Mouse (Mus musculus) small intestine, adult 2 months (tissue): ENCODE measurements around the gene BC107364. TPM values are rescaled to one million over a fixed set of nuclear protein-coding genes. Genes with fewer than 3 reads are reported as not detected.
A peak's percentile ranks its signal among the peaks of the same experiment; 100 is the strongest.
"Not testable (repeated sequence)": the region's sequence is repeated elsewhere in the genome, so short reads cannot be mapped to it uniquely, and the experiment has no call there.

Experiments
- H3K27ac ChIP-seq: fragments of 200-500 bp; 2 replicates; pipeline ENCODE4 v1.5.1; 2012; ENCODE audit warnings: low read depth, low read length, control low read depth, inconsistent platforms; ENCODE audit not compliant: insufficient read depth
- H3K27me3 ChIP-seq: fragments of 200-500 bp; 2 replicates; pipeline ENCODE4 v1.6.1; 2012; ENCODE audit warnings: mild to moderate bottlenecking, moderate library complexity, low read length, inconsistent platforms; ENCODE audit not compliant: control insufficient read depth, insufficient read depth
- H3K36me3 ChIP-seq: fragments of 200-500 bp; 2 replicates; pipeline ENCODE4 v1.6.1; 2012; ENCODE audit warnings: mild to moderate bottlenecking, low read length, control low read depth, inconsistent platforms; ENCODE audit not compliant: control insufficient read depth, insufficient read depth
- H3K4me1 ChIP-seq: fragments of 200-500 bp; 2 replicates; pipeline ENCODE4 v1.6.1; 2012; ENCODE audit warnings: low read length, inconsistent platforms, mixed read lengths; ENCODE audit not compliant: control insufficient read depth, insufficient read depth, insufficient read length
- H3K4me3 ChIP-seq: fragments of 200-500 bp; 2 replicates; pipeline ENCODE4 v1.5.1; 2012; ENCODE audit warnings: low read depth, mild to moderate bottlenecking, control low read depth, inconsistent platforms, low read length, moderate library complexity
- CTCF ChIP-seq: fragments of 200-500 bp; IDR thresholded peaks from 2 replicates; pipeline ENCODE4 v1.5.1; 2012; ENCODE audit warnings: low read depth, mild to moderate bottlenecking, control low read depth, inconsistent platforms, low read length, moderate library complexity, mixed read lengths; ENCODE audit not compliant: insufficient replicate concordance, insufficient read length; ENCODE audit errors: extremely low read depth
- POLR2A ChIP-seq: fragments of 200-500 bp; IDR thresholded peaks from 2 replicates; pipeline ENCODE4 v1.6.1; 2012; ENCODE audit warnings: low read depth, mild to moderate bottlenecking, control low read depth, inconsistent platforms, low read length, moderate library complexity
- WGBS: fragments of 180-500 bp; shearing (Covaris S2); methylation state at CpG from one replicate; pipeline ENCODE4 v1.1.7; 2018; 5-methylcytosine and 5-hydroxymethylcytosine counted together
- polyA plus RNA-seq: library from polyadenylated mRNA; depleted of rRNA; stranded (reverse); fragments of >200 nt; gene quantifications from 2 replicates; pipeline ENCODE4 v1.2.3, GENCODE M21; 2012

The BC107364 gene
- polyA plus RNA-seq, 1 experiment: not detected

DNA sequence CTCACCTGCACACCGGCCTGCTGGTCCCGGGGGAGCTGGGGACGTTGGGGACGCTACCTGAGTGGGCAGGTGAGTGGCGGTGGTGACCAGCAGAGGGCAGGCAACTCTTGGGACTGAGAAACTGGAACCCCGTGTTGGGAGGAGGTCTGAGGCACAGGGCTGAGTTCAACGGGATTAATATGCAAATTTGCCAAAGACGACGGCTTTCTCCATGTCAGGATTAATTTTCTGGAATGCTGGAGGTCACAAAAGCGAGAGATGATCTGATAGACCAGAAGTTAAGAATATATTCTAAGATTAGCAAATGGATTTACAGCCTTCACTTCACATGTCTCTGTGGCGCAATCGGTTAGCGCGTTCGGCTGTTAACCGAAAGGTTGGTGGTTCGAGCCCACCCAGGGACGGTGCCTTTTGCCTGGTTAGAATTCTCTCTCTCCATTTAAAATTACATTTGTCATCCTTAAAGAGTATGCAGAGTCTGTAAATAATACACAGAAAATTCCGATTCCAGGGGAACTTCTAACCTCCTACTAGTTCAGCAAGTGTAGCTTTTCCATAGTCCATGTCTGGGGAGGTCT, 45.4 kb upstream of the BC107364 start:
- Histone ChIP-seq H3K4me1 (peaks cover 5% of the 10 kb centered on the region), H3K4me3 (peak overlapping the region; percentile 68), H3K27ac (no peak overlapping the region), H3K27me3 (no peaks in the 10 kb centered on the region), H3K36me3 (no peaks in the 10 kb centered on the region)
- under 1% methylated on average over 19 of the region's 19 CpGs for WGBS
- peak; percentile 76; the same call in 1 of the 2 replicates for TF ChIP-seq CTCF
- no peak for TF ChIP-seq POLR2A

DNA sequence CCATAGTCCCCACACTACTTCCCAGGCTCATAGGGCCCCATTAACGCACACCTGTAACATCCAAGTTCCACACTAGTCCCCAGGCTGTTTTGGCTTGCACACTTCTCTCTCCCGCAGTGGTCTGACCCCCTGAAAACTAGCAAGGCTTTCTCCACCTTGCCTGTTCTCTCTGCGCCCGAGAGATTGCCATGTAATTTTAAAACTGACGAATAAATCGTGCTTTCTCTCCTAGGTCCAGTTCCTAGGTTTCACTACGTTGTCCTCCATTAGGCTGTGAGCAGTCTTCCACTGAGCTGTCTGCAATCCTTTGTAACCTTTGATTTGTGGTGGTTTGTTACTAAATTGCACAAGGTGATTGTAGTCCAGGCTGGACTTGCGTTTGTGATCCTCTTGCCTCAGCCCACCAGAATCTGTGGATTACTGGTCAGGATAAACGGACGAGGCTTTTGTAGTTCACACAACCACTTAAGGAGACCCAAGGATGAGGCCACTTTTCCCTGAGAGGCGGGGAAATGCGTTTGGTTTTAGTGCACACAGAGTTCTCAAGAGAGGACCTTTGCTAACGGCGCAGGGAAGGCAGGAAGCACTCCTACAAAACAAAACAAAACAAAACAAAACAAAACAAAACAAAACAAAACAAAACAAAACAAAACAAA, 44.6 kb upstream of the BC107364 start:
- not testable (repeated sequence) for H3K4me1 ChIP-seq, H3K36me3 ChIP-seq, H3K27ac ChIP-seq, H3K27me3 ChIP-seq
- WGBS: 16% methylated on average over 14 of the region's 14 CpGs
- H3K4me3 ChIP-seq: peak overlapping the region; percentile 68

DNA sequence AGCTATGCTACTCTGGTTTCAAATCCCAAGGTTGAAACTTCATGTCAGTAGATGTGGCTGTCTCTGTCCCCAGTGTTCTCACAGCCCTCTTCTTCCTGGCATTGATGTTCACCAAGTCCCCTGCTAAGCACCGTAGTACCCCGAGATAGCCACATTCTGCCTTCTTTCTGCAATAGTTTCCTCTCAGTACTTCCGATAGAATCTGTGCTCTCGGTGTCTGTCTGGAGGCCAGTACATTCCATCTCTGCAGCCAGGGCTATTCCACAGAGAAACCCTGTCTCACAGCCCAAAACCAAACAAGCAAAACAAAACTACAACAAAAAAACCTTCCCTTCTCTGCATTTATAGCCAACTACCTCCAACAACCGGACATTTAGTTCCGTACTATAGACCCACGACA, 44.1 kb upstream of the BC107364 start:
- TF ChIP-seq POLR2A: no peak
- no peak for TF ChIP-seq CTCF
- Histone ChIP-seq H3K27ac (no peak overlapping the region), H3K4me1 (peaks cover 5% of the 10 kb centered on the region), H3K36me3 (no peaks in the 10 kb centered on the region), H3K4me3 (no peak overlapping the region), H3K27me3 (no peaks in the 10 kb centered on the region)
- WGBS: 48% methylated on average over 7 of the region's 7 CpGs

DNA sequence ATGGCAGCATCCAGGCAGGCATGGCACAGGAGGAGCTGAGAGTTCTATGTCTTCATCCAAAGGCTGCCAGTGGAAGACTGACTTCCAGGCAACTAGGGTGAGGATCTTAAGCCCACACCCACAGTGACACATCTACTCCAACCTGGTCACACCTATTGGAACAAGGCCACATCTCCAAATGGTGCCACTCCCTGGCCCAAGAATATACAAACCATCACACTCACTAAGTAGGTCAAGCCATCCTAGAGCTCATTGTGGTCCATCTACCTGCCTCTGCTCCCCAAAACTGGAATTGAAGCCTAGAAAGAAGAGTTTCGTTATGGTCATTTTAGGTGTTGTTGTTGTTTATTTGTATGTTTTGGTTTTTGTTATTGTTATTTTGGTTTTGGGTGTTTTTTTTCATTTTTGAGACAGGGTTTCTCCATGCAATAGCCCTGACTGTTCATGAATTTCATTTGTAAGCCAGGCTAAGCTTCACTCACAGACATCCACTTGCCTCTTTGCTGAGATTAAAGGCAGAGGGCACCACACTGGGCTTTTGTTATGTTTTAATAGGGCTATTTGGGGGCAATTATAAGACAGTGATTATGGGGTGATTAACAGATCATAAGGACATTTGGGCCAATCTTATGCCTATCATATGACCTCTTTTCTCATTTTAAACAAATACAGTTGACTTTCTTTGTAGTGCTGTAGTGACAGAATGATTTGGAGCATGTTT, 43.5 kb upstream of the BC107364 start:
- Histone ChIP-seq H3K4me3 (no peak overlapping the region), H3K27me3 (no peaks in the 10 kb centered on the region), H3K27ac (no peak overlapping the region), H3K4me1 (peaks cover 5% of the 10 kb centered on the region), H3K36me3 (no peaks in the 10 kb centered on the region)
- no peak for TF ChIP-seq CTCF
- no peak for TF ChIP-seq POLR2A
- WGBS: 95% methylated on average over 1 of the region's 1 CpGs

DNA sequence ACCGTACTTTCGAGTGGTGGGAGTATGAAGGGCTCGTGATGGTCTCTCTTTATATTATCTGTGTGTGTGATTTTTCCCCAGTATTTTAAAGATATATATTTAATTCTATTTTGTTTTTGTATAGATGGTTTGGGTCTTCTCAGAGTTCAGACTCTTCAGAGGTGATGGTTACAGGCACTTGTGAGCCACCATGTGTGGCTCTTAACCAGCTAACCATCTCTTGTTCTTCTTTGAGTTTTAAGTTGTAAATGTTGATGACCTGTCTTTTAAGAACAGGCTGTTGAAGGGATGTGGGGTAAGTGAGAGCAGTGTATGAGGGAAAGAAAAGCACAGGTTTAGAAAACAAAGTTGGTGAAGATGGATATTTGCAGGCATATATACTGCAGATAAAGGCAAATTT, 42.8 kb upstream of the BC107364 start:
- Histone ChIP-seq H3K4me1 (peaks cover 5% of the 10 kb centered on the region), H3K36me3 (no peaks in the 10 kb centered on the region), H3K4me3 (no peak overlapping the region), H3K27me3 (no peaks in the 10 kb centered on the region), H3K27ac (no peak overlapping the region)
- 97% methylated on average over 3 of the region's 3 CpGs for WGBS
- TF ChIP-seq CTCF: no peak
- no peak for TF ChIP-seq POLR2A

DNA sequence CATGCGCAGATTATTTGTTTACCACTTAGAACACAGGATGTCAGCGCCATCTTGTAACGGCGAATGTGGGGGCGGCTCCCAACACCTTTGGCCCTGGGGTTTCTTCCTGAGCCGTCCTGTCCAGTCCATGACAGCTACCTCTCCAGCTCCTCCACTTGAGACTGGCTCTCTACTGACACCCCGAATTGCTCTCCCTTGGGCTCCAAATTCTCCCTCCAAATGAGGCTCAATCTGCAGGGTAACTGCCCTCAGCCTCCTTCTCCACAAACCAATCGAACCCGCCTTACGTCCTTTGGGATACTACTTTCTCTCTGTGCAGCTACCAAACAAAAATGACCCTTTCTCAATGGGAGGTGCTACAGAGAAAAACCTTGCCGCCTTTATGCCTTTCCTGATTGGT, 42.4 kb upstream of the BC107364 start:
- not testable (repeated sequence) for H3K4me1 ChIP-seq, H3K27me3 ChIP-seq, H3K27ac ChIP-seq, H3K36me3 ChIP-seq, H3K4me3 ChIP-seq
- 97% methylated on average over 7 of the region's 11 CpGs for WGBS

DNA sequence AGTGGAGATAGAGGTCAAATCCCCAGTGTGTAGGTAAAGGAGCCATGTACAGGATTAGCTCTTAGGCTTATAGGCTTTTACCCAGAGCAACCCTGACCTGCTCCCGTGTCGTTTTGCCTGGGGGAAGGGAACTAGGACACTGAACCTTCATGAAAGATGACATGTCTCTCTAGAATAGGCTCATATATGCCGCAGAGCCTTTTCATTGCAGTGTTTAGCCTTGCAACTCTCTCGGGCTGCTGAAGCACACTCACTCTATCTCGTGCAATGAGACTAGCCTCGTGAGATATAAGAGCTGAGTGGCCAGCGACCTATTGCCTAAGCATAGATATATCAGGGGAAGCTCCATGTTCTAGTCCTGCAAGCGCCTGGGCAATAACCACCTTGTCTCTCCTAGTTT, 37.5 kb upstream of the BC107364 start:
- H3K27ac ChIP-seq: peak overlapping the region; percentile 81
- not testable (repeated sequence) for H3K4me3 ChIP-seq, H3K27me3 ChIP-seq, H3K36me3 ChIP-seq, H3K4me1 ChIP-seq
- WGBS: 66% methylated on average over 6 of the region's 8 CpGs

DNA sequence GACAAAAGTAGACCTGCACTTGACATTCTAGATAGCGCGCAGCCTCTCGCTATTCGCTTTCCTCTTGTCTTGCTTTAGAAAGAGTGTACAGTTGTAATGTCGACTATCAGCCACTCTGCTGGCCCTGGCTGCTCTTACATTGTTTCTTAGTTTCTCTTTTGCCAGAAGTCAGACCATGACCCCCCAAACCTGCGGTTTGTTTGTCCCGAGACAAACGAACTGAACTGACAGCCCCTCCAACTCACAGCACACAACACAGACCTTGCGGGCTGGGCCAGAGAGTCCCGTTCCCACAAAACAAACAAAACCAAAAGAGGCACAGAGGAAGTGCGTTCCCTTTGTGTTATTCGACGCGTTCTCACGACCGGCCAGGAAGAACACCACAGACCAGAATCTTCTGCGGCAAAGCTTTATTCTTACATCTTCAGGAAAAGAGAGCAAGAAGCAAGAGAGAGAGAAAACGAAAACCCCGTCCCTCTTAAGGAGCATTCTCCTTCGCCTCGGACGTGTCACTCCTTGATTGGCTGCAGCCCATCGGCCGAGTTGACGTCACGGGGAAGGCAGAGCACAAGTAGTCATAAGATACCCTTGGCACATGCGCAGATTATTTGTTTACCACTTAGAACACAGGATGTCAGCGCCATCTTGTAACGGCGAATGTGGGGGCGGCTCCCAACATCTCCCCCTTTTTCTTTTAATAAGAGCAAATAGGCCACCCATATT, 37.0 kb upstream of the BC107364 start:
- H3K36me3 ChIP-seq, H3K4me1 ChIP-seq, H3K27me3 ChIP-seq: not testable (repeated sequence)
- Histone ChIP-seq H3K27ac (peak overlapping the region; percentile 94), H3K4me3 (peak overlapping the region; percentile 58)
- WGBS: under 1% methylated on average over 9 of the region's 31 CpGs

DNA sequence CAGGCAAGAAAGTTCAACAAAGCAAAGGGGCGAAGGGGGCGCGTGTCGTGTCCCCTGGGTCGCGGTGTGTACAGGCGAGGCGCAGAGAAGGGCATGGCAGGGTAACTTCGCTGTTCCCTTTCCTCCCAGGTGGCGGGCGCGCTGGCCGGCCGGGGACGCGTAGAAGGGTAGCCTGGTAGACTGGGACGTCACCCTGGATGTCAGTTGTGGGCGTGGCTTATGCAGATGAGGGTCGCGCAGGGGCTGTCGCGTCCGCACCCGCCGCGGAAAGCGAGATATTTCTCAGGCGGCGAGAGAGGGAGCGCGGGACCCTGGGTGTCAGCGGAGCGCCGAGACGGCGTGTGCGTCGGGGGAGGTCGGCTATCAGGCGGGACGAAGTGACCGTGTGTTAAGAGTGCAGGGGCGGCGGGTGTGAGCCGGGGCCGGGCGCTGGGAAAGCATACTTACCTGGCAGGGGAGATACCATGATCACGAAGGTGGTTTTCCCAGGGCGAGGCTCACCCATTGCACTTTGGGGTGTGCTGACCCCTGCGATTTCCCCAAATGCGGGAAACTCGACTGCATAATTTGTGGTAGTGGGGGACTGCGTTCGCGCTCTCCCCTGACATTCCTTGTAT, 36.3 kb upstream of the BC107364 start:
- not testable (repeated sequence) for H3K4me1 ChIP-seq, H3K36me3 ChIP-seq, H3K27me3 ChIP-seq
- Histone ChIP-seq H3K27ac (peak overlapping the region; percentile 97), H3K4me3 (peak overlapping the region; percentile 53)
- WGBS: 0% methylated on average over 5 of the region's 55 CpGs
